Mouse (Mus musculus): ENCODE data around the gene Ift172.

DNA sequence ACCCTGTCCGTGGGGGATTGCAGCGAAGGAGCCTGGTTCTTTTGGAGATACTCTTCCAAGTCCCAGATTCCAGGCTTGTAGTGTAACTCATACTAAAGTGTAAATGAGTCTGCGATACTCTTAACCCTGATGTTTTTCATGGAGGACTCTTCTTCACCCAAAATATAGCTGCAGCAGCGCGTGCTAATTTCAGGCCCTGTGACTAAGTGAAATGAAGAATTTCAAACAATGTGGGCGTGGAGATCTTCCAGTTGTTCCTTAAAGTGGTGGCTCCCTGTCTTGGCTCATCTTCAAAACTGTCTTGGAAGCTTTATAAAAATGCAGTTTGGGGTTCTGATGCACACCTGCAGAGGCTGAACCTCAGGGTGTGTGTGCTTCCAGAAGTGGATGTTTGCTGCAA is 12.2 kb upstream of the Ift172 start:
- no peak for TF ChIP-seq POLR2A (IDR thresholded peaks at IDR 0.05; ENCODE audit: control insufficient read depth, low read depth, low read length)
- TF ChIP-seq CTCF (IDR thresholded peaks at IDR 0.05; ENCODE audit: control insufficient read depth, insufficient read depth, insufficient replicate concordance, low read depth, low read length), result no peak
